Mouse (Mus musculus) megakaryocyte, embryonic 14.5 days (primary cell): ENCODE data around the gene Setd1a. TPM values are rescaled to one million over a fixed set of nuclear protein-coding genes. Genes with fewer than 3 reads are reported as not detected.
A peak's percentile ranks its signal among the peaks of the same experiment; 100 is the strongest.
"Not testable (repeated sequence)": the region's sequence is repeated elsewhere in the genome, so short reads cannot be mapped to it uniquely, and the experiment has no call there.

ENCODE experiments used
- H3K27me3 ChIP-seq: replicated peaks from 2 replicates; pipeline ENCODE3; 2012; ENCODE audit warnings: inconsistent platforms
- H3K36me3 ChIP-seq: replicated peaks from 2 replicates; pipeline ENCODE3; 2012; ENCODE audit warnings: low read length, inconsistent platforms, mixed read lengths
- H3K4me1 ChIP-seq: 2 replicates; pipeline ENCODE4 v1.6.1; 2012; ENCODE audit warnings: inconsistent platforms
- H3K4me3 ChIP-seq: replicated peaks from 2 replicates; pipeline ENCODE3; 2012; ENCODE audit warnings: moderate library complexity, mild to moderate bottlenecking, inconsistent platforms
- H3K9me3 ChIP-seq: 2 replicates; pipeline ENCODE4 v1.6.1; 2012; ENCODE audit warnings: inconsistent platforms
- FLI1 ChIP-seq: IDR thresholded peaks from 2 replicates; pipeline ENCODE4 v1.6.1; 2012; ENCODE audit warnings: low read length, inconsistent platforms, mixed read lengths
- GATA1 ChIP-seq: IDR thresholded peaks from 3 replicates; pipeline ENCODE4 v1.6.1; 2012; ENCODE audit warnings: mixed read lengths, low read length, inconsistent platforms, borderline replicate concordance
- polyA plus RNA-seq: library from polyadenylated mRNA; stranded (reverse); fragments of >175 nt; gene quantifications from 2 replicates; pipeline ENCODE4 v1.2.3, GENCODE M21; 2012; ENCODE audit warnings: low replicate concordance; ENCODE audit not compliant: insufficient read depth

Setd1a gene
- polyA plus RNA-seq, 1 experiment, result 32.9 TPM

GRCm38 (mm10) chr7:127772080-127772479 lies 4.4 kb upstream of the Setd1a start:
- Histone ChIP-seq H3K4me3 (no peak overlapping the region), H3K36me3 (peaks cover 41% of the 10 kb centered on the region), H3K27me3 (no peaks in the 10 kb centered on the region), H3K4me1 (peaks cover 79% of the 10 kb centered on the region), H3K9me3 (no peaks in the 10 kb centered on the region)
- TF ChIP-seq FLI1, result no peak
- no peak for TF ChIP-seq GATA1

- H3K9me3 ChIP-seq, result no peaks in the 10 kb centered on the region
- no peak overlapping the region for H3K4me3 ChIP-seq
- peaks cover 74% of the 10 kb centered on the region for H3K4me1 ChIP-seq
- no peak for TF ChIP-seq GATA1
- no peak for TF ChIP-seq FLI1
- H3K27me3 ChIP-seq, result no peaks in the 10 kb centered on the region
- H3K36me3 ChIP-seq, result peaks cover 37% of the 10 kb centered on the region
Observed at GRCm38 (mm10) chr7:127772557-127772956, 3.9 kb upstream of the Setd1a start.

- Histone ChIP-seq H3K9me3 (no peaks in the 10 kb centered on the region), H3K27me3 (no peaks in the 10 kb centered on the region), H3K4me3 (peak overlapping the region; percentile 44), H3K36me3 (peaks cover 29% of the 10 kb centered on the region), H3K4me1 (peaks cover 73% of the 10 kb centered on the region)
- TF ChIP-seq FLI1 (no peak), GATA1 (no peak)
Observed at GRCm38 (mm10) chr7:127773664-127774384, 2.6 kb upstream of the Setd1a start.

- Histone ChIP-seq H3K36me3 (peaks cover 49% of the 10 kb centered on the region), H3K4me1 (peaks cover 75% of the 10 kb centered on the region), H3K4me3 (peak overlapping the region; percentile 99)
- H3K27me3 ChIP-seq, H3K9me3 ChIP-seq: not testable (repeated sequence)
Observed at GRCm38 (mm10) chr7:127775837-127776236, 633 bp upstream of the Setd1a start.

- H3K4me3 ChIP-seq, result peak overlapping the region; percentile 99
- no peak for TF ChIP-seq FLI1
- TF ChIP-seq GATA1, result no peak
- no peaks in the 10 kb centered on the region for H3K27me3 ChIP-seq
- no peaks in the 10 kb centered on the region for H3K9me3 ChIP-seq
- H3K36me3 ChIP-seq, result peaks cover 60% of the 10 kb centered on the region
- peaks cover 70% of the 10 kb centered on the region for H3K4me1 ChIP-seq
Observed at GRCm38 (mm10) chr7:127776878-127777473, 506 bp downstream of the Setd1a start.

GRCm38 (mm10) chr7:127777474-127778266 lies 1.2 kb downstream of the Setd1a start:
- peak overlapping the region; percentile 99 for H3K4me3 ChIP-seq
- H3K36me3 ChIP-seq, result peaks cover 67% of the 10 kb centered on the region
- H3K4me1 ChIP-seq, result peaks cover 65% of the 10 kb centered on the region
- no peaks in the 10 kb centered on the region for H3K27me3 ChIP-seq
- no peaks in the 10 kb centered on the region for H3K9me3 ChIP-seq
- TF ChIP-seq GATA1 (no peak), FLI1 (no peak)

- Histone ChIP-seq H3K4me3 (peak overlapping the region; percentile 99), H3K9me3 (no peaks in the 10 kb centered on the region), H3K27me3 (no peaks in the 10 kb centered on the region), H3K4me1 (peaks cover 62% of the 10 kb centered on the region), H3K36me3 (peaks cover 70% of the 10 kb centered on the region)
- no peak for TF ChIP-seq FLI1
- no peak for TF ChIP-seq GATA1
Observed at GRCm38 (mm10) chr7:127778350-127778749, 1.9 kb downstream of the Setd1a start.

- Histone ChIP-seq H3K36me3 (peaks cover 98% of the 10 kb centered on the region), H3K9me3 (no peaks in the 10 kb centered on the region)
- TF ChIP-seq FLI1 (no peak), GATA1 (no peak)
Observed at GRCm38 (mm10) chr7:127785308-127785707, 8.8 kb downstream of the Setd1a start, which contains the start of gene Gm49388. TSS of gene Gm49388 (plus strand) at chr7:127785608.

GRCm38 (mm10) chr7:127797076-127797845 lies 20.8 kb downstream of the Setd1a start:
- H3K9me3 ChIP-seq, result no peaks in the 10 kb centered on the region
- no peak overlapping the region for H3K4me3 ChIP-seq
- no peaks in the 10 kb centered on the region for H3K27me3 ChIP-seq
- H3K36me3 ChIP-seq, result peaks cover 91% of the 10 kb centered on the region
- no peak for TF ChIP-seq GATA1
- TF ChIP-seq FLI1, result no peak
- peaks cover 31% of the 10 kb centered on the region for H3K4me1 ChIP-seq

More at GRCm38 (mm10) chr7:127785308-127785707, 8.8 kb downstream of the Setd1a start, which contains the start of gene Gm49388:
- Histone ChIP-seq H3K4me1 (peaks cover 12% of the 10 kb centered on the region), H3K4me3 (no peak within 1 kb of the TSS), H3K27me3 (no peaks in the 10 kb centered on the region)
